Mouse (Mus musculus): ENCODE results near the gene Rps6ka2. TPM values are rescaled to one million over a fixed set of nuclear protein-coding genes. Genes with fewer than 3 reads are reported as not detected.

Gene Rps6ka2
- total RNA-seq, 2 experiments from 2014 or later: 59.6 to 60.0 TPM

DNA sequence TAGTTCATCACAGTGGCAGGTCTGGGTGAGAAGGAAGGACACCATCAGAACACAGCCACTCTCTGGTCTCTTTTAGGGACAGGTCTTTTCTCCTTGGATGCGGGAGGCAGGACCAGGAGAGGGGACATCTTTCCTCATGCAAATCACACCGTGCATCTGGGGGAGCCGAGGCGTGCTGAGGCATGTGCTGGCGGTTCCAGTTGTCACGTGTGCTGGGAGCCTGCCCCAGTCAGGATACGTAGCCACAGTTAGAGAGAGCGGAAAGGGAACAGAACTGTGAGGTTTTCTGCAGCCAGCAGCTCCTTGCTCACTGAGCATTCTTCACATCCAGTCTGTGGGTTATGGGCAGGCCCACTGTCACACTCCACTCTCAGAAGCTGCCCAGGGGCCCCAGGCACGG lies 48.5 kb downstream of the Rps6ka2 start:
- no peak for DNase-seq (ENCODE audit: low spot score in 2 of 2)

DNA sequence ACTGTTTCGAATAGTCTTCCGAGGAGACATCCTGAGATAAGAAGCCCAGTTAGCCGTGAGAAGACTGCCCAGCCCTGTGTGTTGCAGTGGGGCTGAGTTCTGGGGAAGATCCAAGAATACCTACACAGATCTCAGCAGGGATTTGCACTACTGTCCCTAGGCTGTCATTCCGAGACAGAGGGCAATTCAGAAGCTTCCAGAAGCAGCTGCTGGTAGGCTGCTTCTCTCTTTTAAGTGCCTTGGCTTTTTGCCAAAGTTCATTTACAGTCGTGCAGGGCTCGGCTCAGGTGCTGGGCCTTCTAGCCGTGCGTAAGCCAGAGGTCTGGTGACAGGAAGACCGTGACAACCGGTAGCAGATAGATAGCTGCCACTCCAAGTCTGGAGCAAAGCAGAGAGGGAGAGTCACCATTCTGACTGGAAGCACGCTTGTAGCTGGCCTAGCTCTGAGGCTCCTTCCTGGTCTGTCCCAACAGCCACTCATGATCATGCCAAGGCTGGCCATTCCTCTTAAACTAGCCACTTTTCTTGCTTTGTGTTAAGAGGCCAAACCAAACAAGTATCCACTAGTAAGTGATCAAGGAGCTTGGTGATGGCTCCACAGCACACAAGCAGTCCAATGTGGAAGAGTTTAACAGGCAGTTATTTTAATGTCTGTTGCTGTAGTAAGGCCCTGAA lies 49.3 kb downstream of the Rps6ka2 start:
- no peak for DNase-seq (ENCODE audit: low spot score in 2 of 2)

DNA sequence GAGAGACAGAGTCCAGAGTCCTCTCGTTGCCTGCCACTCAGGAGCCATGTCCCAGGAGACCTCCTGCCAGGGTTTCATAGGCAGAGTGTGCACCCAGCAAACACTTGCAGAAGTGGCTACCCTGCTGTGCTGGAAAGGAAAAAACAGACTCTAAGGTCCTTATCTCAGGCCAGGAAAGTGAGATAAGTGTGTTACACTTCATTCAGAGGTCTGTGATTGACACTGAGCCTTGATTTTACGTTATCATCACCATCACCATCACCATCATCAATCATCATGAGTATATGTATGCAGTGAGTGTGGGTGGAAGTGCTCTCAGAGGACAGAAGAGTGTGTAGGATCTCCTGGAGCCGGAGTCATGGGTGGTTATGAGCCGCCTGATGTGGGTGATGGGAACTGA lies 51.4 kb downstream of the Rps6ka2 start:
- no peak for DNase-seq (ENCODE audit: low spot score in 2 of 2)

DNA sequence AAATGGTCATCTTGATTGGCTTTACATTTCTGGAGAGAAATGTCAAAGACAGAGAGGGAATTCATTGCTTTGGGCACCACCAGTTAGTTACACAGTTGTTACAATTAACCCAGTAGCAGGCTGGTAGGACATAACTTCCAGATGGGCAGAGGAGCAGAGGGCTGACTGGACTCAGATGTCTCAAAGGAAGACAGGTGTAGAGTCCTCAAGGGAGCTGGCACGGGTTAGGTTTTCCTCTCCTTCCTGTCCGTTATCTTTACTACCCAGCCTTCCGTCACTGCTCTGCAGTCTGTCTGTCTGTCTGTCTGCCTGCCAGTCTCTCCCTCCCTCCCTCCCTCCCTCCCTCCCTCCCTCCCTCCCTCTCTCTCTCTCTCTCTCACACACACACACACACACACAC lies 52.3 kb downstream of the Rps6ka2 start:
- no peak for DNase-seq (ENCODE audit: low spot score in 2 of 2)

DNA sequence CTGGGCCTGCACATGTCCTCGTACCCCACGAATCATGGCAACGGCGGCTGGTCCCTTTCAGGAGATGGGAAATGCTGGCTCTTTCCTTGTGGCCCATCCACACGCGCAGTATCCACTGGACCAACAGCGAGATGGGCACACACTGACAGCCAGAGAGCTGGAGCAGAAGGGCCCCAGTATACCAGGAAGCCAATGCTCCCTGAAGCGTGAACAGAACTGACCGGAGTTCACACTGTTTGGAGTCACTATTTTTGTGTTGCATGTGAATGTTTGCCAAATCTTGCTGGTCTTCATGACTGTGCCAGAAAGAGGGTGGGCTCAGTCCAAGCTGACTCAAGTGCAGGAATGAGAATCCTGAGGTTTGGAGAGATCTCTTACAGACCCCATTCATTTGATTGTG lies 58.6 kb downstream of the Rps6ka2 start:
- DNase-seq (ENCODE audit: low spot score in 2 of 2): no peak

DNA sequence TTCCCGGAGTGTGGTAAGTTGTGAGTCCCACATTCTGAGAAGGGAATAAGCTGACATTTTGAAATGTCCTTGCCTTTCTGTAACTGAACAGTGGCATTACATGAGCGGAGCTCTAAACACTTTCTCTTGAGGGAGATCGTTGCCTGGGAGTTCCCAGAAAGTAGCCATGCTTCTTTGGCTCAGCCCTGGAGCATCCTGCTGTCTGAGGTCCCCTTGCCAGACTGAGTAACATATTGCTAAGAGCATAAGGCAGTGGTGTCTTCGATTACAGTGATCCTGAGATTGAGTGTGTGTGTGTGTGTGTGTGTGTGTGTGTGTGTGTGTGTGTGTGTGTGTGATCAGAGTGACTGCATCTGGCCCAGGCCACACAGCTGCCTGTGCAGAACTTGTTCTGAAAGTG lies 61.4 kb downstream of the Rps6ka2 start:
- no peak for DNase-seq (ENCODE audit: low spot score in 2 of 2)

DNA sequence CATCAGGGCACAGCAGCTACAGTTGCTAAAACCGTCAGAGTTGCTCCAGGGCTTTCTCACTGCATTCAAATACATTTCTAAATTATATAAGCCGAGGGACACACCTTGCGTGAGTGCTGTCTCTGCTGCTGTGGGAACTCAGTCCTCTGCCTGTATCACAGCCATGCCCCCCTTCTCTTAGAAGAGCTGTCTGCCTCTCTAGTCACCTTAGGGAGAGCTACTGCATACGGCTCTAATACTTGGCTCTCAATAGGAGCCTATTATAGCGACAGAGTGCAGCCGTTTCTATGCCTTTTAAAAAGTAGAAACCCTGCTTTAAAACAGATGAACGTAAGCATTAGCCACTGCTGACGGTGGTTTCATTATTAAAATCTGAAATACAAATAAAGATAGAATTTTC lies 61.9 kb downstream of the Rps6ka2 start:
- no peak for DNase-seq (ENCODE audit: low spot score in 2 of 2)

DNA sequence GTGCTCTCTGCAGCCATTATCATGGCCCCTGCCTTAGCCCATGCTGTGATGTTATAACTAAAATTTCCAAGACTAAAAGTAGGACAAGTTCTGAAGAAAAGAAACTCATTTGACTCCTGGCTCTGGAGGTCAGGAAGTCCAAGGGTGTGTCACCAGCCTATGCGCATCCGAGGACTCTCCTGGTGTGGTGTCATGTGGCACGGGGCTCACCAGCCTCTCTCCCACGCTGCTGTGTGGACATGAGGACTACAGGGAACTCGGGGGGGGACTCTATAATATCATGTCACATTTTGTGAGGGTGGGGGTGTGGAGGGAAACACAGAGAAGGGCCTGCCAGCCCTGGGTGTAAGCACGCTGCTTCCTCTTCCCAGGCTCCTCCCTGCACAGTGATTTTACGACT lies 62.5 kb downstream of the Rps6ka2 start:
- DNase-seq (ENCODE audit: low spot score in 2 of 2): no peak

DNA sequence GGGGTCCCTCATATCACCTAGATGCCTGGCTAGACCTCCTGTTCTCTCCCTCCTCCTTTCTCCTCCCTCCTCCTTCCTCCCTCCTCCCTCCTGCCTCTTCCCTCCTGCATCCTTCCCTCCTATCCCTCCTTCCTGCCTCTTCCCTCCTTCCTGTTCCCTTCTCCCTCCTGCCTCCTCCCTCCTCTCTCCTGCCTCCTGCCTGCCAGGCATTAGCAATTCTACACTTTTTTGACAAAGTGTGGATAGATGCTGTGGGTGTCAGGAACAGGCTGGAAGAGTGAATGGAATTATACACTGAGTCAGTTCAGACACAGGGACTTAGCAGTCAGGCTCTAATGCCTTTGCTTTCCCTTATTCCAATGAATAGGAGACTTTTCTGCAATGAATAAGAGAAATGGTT lies 63.3 kb downstream of the Rps6ka2 start:
- DNase-seq (ENCODE audit: low spot score in 2 of 2): peak; percentile 39 to 49

DNA sequence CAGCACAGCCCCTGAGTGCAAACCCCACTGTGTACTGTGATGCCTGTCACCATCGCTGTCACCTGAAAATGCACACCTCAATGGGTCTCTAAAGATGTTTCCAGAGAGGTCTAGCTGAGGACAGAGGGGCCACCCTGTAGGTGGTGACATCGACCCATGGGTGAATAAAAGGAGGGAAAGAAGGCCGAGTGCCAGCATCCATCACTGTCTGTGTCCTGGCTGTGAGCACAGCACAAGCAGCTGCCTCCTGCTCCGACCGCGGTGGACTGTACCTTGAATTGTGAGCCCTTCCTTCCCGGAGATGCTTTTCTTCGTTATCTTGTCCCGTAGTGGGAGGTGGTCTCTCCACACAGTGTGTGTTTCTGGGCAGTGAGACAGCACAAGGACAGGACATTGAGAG lies 67.8 kb downstream of the Rps6ka2 start:
- no peak for DNase-seq (ENCODE audit: low spot score in 2 of 2)

DNA sequence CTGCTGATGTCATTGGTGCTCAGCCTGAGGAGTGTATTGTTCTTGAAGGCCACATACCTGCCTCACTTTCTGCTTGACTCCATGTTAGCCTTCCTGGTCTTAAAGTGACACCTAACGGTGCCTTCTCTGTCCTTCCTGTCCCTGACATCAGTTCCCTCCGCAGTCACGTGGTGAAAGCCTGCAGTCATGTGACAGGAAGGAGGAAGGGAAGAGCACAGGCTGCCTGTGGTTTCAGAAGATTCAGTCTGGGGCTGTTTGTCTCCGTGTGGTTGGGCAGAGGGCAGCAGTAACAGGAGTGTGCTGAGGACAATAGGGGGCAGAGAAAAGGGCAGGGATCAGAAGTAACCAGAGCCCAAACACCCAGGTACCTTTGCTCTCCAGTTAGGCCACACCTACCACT lies 68.9 kb downstream of the Rps6ka2 start:
- no peak for DNase-seq (ENCODE audit: low spot score in 2 of 2)

DNA sequence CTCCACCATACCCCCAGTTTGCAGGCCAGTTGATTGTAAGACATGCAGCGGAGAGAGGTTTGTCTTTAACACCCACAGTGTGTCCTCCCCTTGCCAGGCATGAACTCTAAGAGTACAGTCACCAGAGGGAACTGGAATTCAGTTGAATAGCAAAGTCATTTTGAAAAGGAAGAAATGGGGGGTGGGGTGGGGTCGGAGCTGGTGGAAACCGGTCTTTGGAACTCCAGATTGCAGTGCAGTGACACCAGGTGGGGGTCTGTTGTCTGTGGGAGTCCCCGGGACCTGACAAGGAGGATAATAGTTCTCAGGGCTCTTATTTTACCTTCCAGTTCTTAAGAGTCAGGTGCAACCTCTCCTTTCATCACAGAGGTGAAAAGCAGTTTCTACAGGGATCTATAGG lies 70.6 kb downstream of the Rps6ka2 start:
- DNase-seq (ENCODE audit: low spot score in 2 of 2): no peak

DNA sequence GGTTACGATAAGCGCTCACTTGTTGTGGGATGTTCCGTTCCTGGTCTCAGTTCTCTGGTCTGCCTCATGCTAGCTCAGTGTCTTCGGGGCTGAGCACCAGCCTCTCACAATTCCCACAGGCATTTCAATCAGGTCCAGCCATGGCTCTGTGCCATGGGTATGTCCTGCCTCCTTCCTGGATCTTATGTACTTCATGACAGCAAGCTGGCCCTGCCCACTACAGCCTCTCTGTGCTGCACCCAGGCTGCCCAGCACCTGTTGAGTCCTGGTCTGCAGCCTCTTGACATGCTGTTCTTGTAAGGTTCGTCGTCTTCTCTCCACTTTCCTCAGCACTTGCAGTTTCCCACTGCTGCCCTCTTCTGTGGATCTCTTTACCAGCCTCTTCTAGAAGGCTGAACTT lies 75.2 kb downstream of the Rps6ka2 start:
- DNase-seq (ENCODE audit: low spot score in 2 of 2): no peak

DNA sequence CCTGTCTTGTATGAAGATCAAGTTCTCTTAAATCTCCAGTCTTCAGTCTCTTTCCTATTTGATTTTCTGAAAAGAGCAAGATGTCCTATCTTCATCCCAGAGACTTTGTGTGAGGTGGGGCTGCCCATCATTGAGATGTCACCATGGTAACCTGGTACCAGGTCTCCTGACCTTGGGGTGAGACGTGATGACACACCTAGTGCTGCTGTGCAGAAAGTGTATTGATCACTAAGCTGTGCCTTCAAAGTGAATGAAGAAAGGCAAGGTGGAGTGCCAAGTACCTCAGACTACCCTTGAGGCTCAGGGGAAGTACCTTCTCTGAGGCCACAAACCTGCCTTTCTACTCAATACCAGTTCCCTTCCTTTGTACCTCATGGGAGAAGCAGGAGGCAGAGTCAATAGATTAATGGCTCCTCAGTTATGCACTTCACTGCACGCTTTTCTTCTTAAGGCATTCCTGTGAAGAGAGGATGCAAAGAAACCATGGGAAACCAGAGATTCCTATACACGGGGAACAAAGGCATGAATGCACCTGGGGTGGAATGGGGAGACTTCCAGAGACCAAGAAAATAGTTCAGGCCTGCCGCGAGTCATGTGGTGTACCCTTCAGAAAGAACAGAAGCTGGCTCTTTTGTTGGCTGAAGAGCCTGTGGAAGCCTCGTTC lies 77.1 kb downstream of the Rps6ka2 start:
- no peak for DNase-seq (ENCODE audit: low spot score in 2 of 2)

DNA sequence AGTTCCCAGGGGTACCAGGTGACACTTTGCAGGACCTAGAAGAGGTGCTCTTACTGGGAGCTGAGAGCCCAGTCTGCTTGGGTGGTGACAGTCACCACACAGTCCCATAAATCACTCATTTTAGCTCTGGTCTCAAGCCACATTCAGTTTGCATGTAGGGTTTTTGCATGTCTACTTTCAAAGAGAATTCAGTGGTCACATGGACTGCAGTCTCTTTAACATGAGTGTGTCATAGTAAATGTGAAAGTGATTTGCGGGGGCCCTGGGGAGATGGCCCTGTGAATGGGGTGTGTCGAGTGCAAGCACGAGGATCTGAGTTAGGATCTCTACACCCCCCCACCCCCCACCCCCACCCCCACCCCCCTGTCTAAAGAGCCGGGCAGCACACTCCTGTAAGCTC lies 80.5 kb downstream of the Rps6ka2 start:
- no peak for DNase-seq (ENCODE audit: low spot score in 2 of 2)

DNA sequence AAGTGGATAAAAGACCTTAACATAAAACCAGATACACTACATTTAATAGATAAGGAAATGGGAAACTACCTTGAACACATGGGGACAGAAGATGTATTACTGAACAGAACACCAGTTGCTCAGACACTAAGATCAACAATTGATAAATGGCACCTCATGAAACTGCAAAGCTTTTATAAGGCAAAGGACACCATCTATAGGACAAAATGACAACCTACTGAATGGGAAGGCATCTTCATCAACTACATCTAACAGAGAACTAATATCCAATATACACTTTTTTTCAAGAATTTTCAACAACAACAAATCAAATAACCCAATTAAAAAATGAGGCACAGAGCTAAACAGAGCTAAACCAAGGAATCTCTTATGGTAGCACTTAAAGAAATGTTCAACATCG lies 87.3 kb downstream of the Rps6ka2 start:
- DNase-seq (ENCODE audit: low spot score in 2 of 2): no peak

DNA sequence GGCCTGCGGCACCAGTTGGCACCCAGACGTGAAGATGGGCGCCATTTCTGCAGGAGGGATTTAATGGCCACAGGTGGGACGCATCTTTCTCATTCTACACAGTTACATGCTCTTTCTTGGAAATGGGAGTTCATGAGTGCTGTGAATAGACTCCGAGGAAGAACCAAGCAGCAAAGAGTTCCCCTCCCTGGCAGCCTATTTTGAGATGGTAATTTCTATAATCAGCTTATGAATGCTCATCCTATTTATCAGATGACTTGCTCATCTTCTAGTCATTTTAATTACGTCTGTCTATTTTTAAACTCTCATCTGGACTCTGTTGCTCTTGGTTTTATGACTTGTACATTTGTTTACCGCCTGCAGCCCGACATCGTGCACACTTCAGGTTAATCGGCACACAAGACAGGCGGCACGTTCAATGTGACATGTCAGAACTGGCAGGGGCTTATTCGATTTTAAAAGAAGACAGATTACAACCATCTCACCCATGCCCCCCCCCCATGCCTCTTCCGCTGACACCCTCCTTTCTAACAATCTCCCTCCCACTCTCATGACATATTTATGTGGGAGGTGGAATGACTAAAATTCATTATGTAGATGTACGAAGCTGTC lies 88.9 kb downstream of the Rps6ka2 start:
- DNase-seq (ENCODE audit: low spot score in 2 of 2): no peak

DNA sequence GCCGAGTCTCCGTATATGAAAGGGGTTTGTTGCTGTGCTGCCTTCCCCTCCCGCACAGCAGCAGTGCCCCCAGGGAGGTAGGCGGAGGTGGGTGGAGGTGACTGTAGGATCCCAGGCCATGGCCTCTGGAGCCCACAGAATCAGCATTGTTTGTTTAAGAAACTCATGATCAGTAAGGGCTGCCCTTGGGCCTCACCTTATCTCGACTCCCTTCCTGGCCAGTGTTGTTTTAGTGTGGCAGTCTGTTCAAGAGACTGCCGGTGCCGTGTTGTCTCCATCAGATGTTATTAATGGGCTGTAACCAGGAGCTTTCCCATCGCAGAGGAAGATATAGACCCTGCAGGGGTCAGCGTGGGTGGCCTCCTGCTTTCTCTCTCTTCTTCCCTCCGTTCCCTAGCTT lies 90.4 kb downstream of the Rps6ka2 start:
- no peak for DNase-seq (ENCODE audit: low spot score in 2 of 2)

DNA sequence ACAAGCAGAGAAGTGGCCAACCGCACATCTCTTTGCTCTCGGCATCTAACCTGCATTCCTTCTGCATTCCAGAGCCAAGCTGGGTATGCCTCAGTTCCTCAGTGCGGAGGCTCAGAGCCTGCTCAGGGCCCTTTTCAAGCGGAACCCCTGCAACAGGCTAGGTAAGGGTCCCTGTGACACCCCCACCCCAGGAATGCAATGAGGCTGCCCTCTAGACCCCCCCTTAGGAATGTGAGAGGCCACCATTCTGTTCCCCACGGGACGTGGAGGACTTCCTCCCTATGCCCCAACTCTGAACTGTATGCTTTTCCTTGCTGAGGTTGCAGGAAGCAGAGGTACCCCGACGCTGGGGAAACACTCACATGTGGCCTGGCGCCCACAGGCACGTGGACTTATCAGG lies 92.1 kb downstream of the Rps6ka2 start:
- DNase-seq (ENCODE audit: low spot score in 2 of 2): no peak

DNA sequence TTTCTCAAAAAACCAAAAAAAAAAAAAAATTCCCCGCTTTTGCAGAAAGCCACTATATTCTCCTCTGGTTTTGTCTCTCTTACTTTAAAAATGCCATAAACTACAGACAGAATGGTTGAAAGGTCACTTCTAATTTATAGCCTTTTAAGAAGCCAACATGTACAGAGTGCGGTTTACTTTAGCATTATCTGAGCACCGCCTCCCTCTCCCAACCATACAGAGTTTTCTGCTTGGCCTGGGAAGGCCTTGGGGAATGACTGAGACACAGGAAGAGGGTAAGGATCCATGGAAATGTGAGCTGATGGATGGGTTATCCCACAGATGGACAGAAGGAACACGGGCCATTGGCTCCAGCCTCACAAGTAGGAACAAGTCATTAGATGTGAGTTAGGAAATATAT lies 92.7 kb downstream of the Rps6ka2 start:
- no peak for DNase-seq (ENCODE audit: low spot score in 2 of 2)

DNA sequence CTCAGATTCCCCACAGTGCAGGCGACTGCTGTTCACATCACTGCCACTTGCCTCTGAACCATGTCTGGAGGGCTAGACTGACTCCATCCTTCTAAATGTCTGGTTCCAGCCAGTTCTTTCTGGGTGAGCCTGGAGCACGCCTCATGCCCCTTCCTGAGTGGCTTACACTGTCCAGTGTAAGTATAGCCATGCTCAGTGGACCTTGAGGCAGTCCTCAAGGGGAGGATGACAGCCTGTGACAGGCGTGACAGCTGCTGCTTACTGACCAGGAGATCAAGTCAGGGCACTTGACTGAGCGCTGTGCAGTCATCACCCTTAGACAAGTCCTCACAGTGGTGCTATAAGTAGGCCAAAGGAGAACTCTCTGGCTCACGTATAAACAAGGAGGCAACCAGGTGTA lies 94.7 kb downstream of the Rps6ka2 start:
- no peak for DNase-seq (ENCODE audit: low spot score in 2 of 2)

DNA sequence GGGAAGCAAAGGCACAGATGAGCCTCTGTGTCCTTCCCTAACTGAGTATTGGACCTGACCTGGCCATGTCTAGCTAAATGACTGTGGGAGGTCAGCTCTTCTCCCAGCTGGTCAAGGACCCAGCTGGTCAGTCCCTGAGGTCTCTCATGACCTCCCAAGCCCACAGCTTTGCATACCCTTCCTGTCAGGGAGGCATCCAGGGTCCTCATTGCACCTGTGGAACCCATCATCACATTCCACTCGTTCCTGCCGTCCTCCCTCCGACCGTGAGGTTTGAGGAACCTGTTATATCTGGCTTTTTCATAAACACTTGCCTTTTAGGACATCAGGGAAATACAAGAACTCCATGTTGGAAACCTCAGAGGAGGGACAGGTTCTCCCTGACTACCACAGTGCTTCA lies 95.4 kb downstream of the Rps6ka2 start:
- no peak for DNase-seq (ENCODE audit: low spot score in 2 of 2)

Measured in left cerebral cortex, adult 18-20 months (tissue).